Mouse (Mus musculus): ENCODE measurements around the gene Gm28305. TPM values are rescaled to one million over a fixed set of nuclear protein-coding genes. Genes with fewer than 3 reads are reported as not detected.

The Gm28305 gene
- total RNA-seq, 2 experiments from 2014 or later = not detected

DNA sequence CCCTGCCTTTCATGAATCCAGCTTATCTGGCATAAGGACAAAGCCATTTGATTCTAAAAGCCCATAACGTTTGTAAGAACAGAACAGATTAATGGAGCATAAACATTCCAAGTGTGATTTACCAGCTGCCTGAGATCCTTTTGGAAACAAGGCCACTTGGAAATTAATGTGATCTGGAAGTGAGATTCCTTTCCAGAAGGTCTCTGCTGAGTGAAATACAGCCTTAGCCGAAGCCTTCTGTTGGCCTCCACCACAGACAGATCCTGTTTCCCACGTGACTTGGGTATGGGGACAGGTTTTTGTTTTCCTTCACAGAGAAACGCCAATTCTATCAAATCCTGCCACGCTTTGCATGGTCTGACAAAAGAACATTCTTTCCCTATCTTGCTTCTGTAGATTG, 83.2 kb downstream of the Gm28305 start:
- no peak for ATAC-seq (ENCODE audit: poor library complexity, severe bottlenecking)

Other genes with a start within 250 kb of the Gm28305 start
- gene Nphp3, start 38.1 kb upstream of the Gm28305 start, total RNA-seq (2015) = 1.2 and 3.5 TPM in 2 replicates
- 1.7 and 2.4 TPM in 2 replicates for gene Nphp3, start 38.1 kb upstream of the Gm28305 start, total RNA-seq (2017)
- gene Uba5, start 22.5 kb downstream of the Gm28305 start, total RNA-seq (2015) = 31.1 and 32.5 TPM in 2 replicates
- 28.3 and 28.9 TPM in 2 replicates for gene Uba5, start 22.5 kb downstream of the Gm28305 start, total RNA-seq (2017)
- 13.2 and 15.0 TPM in 2 replicates for gene Acad11, start 22.7 kb downstream of the Gm28305 start, total RNA-seq (2015)
- gene Acad11, start 22.7 kb downstream of the Gm28305 start, total RNA-seq (2017) = 9.4 and 13.1 TPM in 2 replicates
- gene Ackr4, start 86.3 kb downstream of the Gm28305 start, total RNA-seq (2015) = 0.11 TPM in 1 of 2 replicates, not detected in the other
- gene Ackr4, start 86.3 kb downstream of the Gm28305 start, total RNA-seq (2017) = 0.11 and 0.69 TPM in 2 replicates
- 68.2 and 77.1 TPM in 2 replicates for gene Dnajc13, start 222.3 kb downstream of the Gm28305 start, total RNA-seq (2015)
- 45.7 and 50.0 TPM in 2 replicates for gene Dnajc13, start 222.3 kb downstream of the Gm28305 start, total RNA-seq (2017)

Data from megakaryocyte, adult 5-6 weeks (primary cell).